Mouse (Mus musculus) MEL (cell line): Measurements from ENCODE around the gene Cct7. TPM values are rescaled to one million over a fixed set of nuclear protein-coding genes. Genes with fewer than 3 reads are reported as not detected.

Source experiments
- DNase-seq: peaks from one replicate; pipeline ENCODE4 v3.0.0; 2011; ENCODE audit warnings: low read depth, low spot score
- H3K27ac ChIP-seq: 2 replicates; pipeline ENCODE4 v1.5.1; 2012; ENCODE audit warnings: low read depth, mild to moderate bottlenecking, control low read depth, low read length, moderate library complexity; ENCODE audit not compliant: control insufficient read depth
- H3K27me3 ChIP-seq, 2 experiments: fragments of 150-350 bp in 1 of 2; sonication (generic) in 1 of 2; 2 replicates each; pipeline ENCODE4 v1.6.1; 2012; ENCODE audit warnings: low read length in 2 of 2, mild to moderate bottlenecking in 2 of 2, improper control_type of control experiment in 1 of 2, moderate library complexity in 1 of 2; ENCODE audit not compliant: insufficient read depth in 2 of 2, control insufficient read depth in 1 of 2
- H3K36me3 ChIP-seq, 2 experiments: 2 replicates each; pipeline ENCODE4 v1.6.1; 2012 to 2014; ENCODE audit warnings: low read length in 2 of 2, improper control_type of control experiment in 1 of 2, inconsistent platforms in 1 of 2, mild to moderate bottlenecking in 1 of 2; ENCODE audit not compliant: insufficient read depth in 2 of 2, control insufficient read depth in 1 of 2
- H3K4me1 ChIP-seq, 2 experiments: fragments of 150-350 bp in 1 of 2; sonication (generic) in 1 of 2; 2 replicates each; pipeline ENCODE4 v1.6.1; 2012; ENCODE audit warnings: low read length in 2 of 2, improper control_type of control experiment in 1 of 2, mild to moderate bottlenecking in 1 of 2; ENCODE audit not compliant: insufficient read depth in 2 of 2, control insufficient read depth in 1 of 2
- H3K4me3 ChIP-seq, 2 experiments: fragments of 150-350 bp in 1 of 2; sonication (generic) in 1 of 2; 2 replicates each; pipeline ENCODE4 v1.5.1; 2012; ENCODE audit warnings: low read depth in 2 of 2, low read length in 2 of 2, mild to moderate bottlenecking in 2 of 2, moderate library complexity in 2 of 2, control low read depth in 1 of 2, improper control_type of control experiment in 1 of 2; ENCODE audit not compliant: control insufficient read depth in 1 of 2, insufficient read depth in 1 of 2
- H3K79me2 ChIP-seq: 2 replicates; pipeline ENCODE4 v1.6.1; 2012; ENCODE audit warnings: mild to moderate bottlenecking, low read length, moderate library complexity; ENCODE audit not compliant: control insufficient read depth, poor library complexity, insufficient read depth
- H3K9ac ChIP-seq: 2 replicates; pipeline ENCODE4 v1.6.1; 2012; ENCODE audit warnings: low read depth, mild to moderate bottlenecking, control low read depth, low read length, moderate library complexity; ENCODE audit not compliant: control insufficient read depth, poor library complexity, severe bottlenecking
- H3K9me3 ChIP-seq: fragments of 150-350 bp; sonication (generic); replicated peaks from 2 replicates; pipeline ENCODE4 v1.6.1; 2012; ENCODE audit warnings: mild to moderate bottlenecking, low read length, improper control_type of control experiment, moderate library complexity; ENCODE audit not compliant: insufficient read depth
- CHD2 ChIP-seq: IDR thresholded peaks from 2 replicates; pipeline ENCODE4 v1.6.1; 2011; ENCODE audit warnings: low read length, improper control_type of control experiment
- CTCF ChIP-seq, 3 experiments: IDR thresholded peaks in 2 of 3; conservative IDR thresholded peaks in 1 of 3; 2 replicates each; pipeline ENCODE4 v1.5.1; 2011 to 2012; ENCODE audit warnings: low read length in 3 of 3, low read depth in 2 of 3, mild to moderate bottlenecking in 2 of 3, improper control_type of control experiment in 1 of 3, inconsistent platforms in 1 of 3, mixed read lengths in 1 of 3, moderate library complexity in 1 of 3; ENCODE audit not compliant: control insufficient read depth in 1 of 3, insufficient read depth in 1 of 3, poor library complexity in 1 of 3, severe bottlenecking in 1 of 3
- HCFC1 ChIP-seq: IDR thresholded peaks from 2 replicates; pipeline ENCODE4 v1.6.1; 2012; ENCODE audit warnings: low read depth, mild to moderate bottlenecking, inconsistent platforms, low read length, improper control_type of control experiment, moderate library complexity
- JUND ChIP-seq: IDR thresholded peaks from 2 replicates; pipeline ENCODE4 v1.6.1; 2011; ENCODE audit warnings: low read depth, mild to moderate bottlenecking, improper control_type of control experiment, low read length
- MYB ChIP-seq: IDR thresholded peaks from 2 replicates; pipeline ENCODE4 v1.6.1; 2011; ENCODE audit warnings: mild to moderate bottlenecking, low read depth, low read length, improper control_type of control experiment
- NELFE ChIP-seq: IDR thresholded peaks from 2 replicates; pipeline ENCODE4 v1.6.1; 2011; ENCODE audit warnings: low read depth, low read length, improper control_type of control experiment
- POLR2AphosphoS5 ChIP-seq: IDR thresholded peaks from 2 replicates; pipeline ENCODE4 v1.6.1; 2012; ENCODE audit warnings: low read depth, borderline replicate concordance, mild to moderate bottlenecking, inconsistent platforms, low read length, moderate library complexity, mixed read lengths
- RAD21 ChIP-seq: IDR thresholded peaks from 2 replicates; pipeline ENCODE4 v1.6.1; 2011; ENCODE audit warnings: mild to moderate bottlenecking, low read depth, low read length, improper control_type of control experiment
- RCOR1 ChIP-seq: IDR thresholded peaks from 2 replicates; pipeline ENCODE4 v1.6.1; 2012; ENCODE audit warnings: low read depth, mild to moderate bottlenecking, inconsistent platforms, low read length, improper control_type of control experiment
- SMC3 ChIP-seq: IDR thresholded peaks from 2 replicates; pipeline ENCODE4 v1.6.1; 2011; ENCODE audit warnings: low read depth, low read length, improper control_type of control experiment
- TAL1 ChIP-seq: IDR thresholded peaks from 2 replicates; pipeline ENCODE4 v1.6.1; 2012; ENCODE audit warnings: mild to moderate bottlenecking, inconsistent platforms, low read length, moderate library complexity, mixed read lengths
- TBP ChIP-seq: IDR thresholded peaks from 2 replicates; pipeline ENCODE4 v1.8.0; 2011; ENCODE audit warnings: low read depth, low read length, improper control_type of control experiment
- UBTF ChIP-seq: IDR thresholded peaks from 2 replicates; pipeline ENCODE4 v1.6.1; 2012; ENCODE audit warnings: low read depth, mild to moderate bottlenecking, inconsistent platforms, low read length, improper control_type of control experiment, moderate library complexity, borderline replicate concordance; ENCODE audit not compliant: insufficient read depth
- ZC3H11A ChIP-seq: IDR thresholded peaks from 2 replicates; pipeline ENCODE4 v1.6.1; 2012; ENCODE audit warnings: low read depth, mild to moderate bottlenecking, inconsistent platforms, low read length, improper control_type of control experiment
- ZMIZ1 ChIP-seq: IDR thresholded peaks from 2 replicates; pipeline ENCODE4 v1.6.1; 2012; ENCODE audit warnings: low read depth, mild to moderate bottlenecking, inconsistent platforms, low read length, improper control_type of control experiment, moderate library complexity
- polyA plus RNA-seq, 2 experiments: library from polyadenylated mRNA; stranded (reverse) in 1 of 2; unstranded in 1 of 2; fragments of >175 nt in 1 of 2; fragments of >200 nt in 1 of 2; gene quantifications; 2 replicates each; pipeline versions ENCODE4 v1.2.1 to v1.2.4; 2012; ENCODE audit warnings: low replicate concordance in 2 of 2, low read depth in 1 of 2; ENCODE audit not compliant: insufficient read length in 2 of 2, insufficient read depth in 1 of 2, missing spikeins in 1 of 2
- total RNA-seq: library from RNA; depleted of rRNA; stranded (reverse); fragments of 300-350 nt; gene quantifications from 2 replicates; pipeline ENCODE4 v1.2.3, GENCODE M21; 2012

Cct7 gene
- total and polyA plus RNA-seq, 3 experiments, result 222 to 660 (median 660) TPM

GRCm38 (mm10) chr6:85504908-85505307 lies 53.6 kb downstream of the Cct7 start:
- Histone ChIP-seq H3K9me3 (no peaks in the 10 kb centered on the region), H3K4me1 (no peaks in the 10 kb centered on the region), H3K27me3 (no peaks in the 10 kb centered on the region), H3K36me3 (no peaks in the 10 kb centered on the region), H3K27ac (no peak overlapping the region), H3K79me2 (no peaks in the 10 kb centered on the region), H3K4me3 (no peak overlapping the region), H3K9ac (no peak overlapping the region)
- DNase-seq, result no peak
- TF ChIP-seq ZMIZ1 (no peak), HCFC1 (no peak), UBTF (no peak)

- no peak overlapping the region for H3K4me3 ChIP-seq
- TF ChIP-seq JUND (no peak), CHD2 (no peak), TAL1 (no peak), TBP (no peak), NELFE (no peak), RCOR1 (no peak)
These were observed 57.3 kb downstream of the Cct7 start for GRCm38 (mm10) chr6:85508602-85509001.

GRCm38 (mm10) chr6:85510476-85510875 lies 59.2 kb downstream of the Cct7 start:
- H3K27me3 ChIP-seq, result no peaks in the 10 kb centered on the region
- H3K79me2 ChIP-seq, result no peaks in the 10 kb centered on the region
- no peak overlapping the region for H3K27ac ChIP-seq
- peak; percentile 19 for TF ChIP-seq RAD21
- TF ChIP-seq ZC3H11A, result 0 out of 2 replicates have a peak, but pooled peaks have one; percentile 6
- TF ChIP-seq SMC3, result peak; percentile 61
- TF ChIP-seq MYB, result no peak
- no peak for TF ChIP-seq POLR2AphosphoS5
- TF ChIP-seq CTCF (IDR thresholded peaks at IDR 0.05 in 2 of 3, conservative IDR thresholded peaks at IDR 0.05 in 1 of 3; ENCODE audit: control insufficient read depth in 1 of 3, insufficient read depth in 1 of 3, low read depth in 2 of 3, low read length in 3 of 3, poor library complexity in 1 of 3, severe bottlenecking in 1 of 3), result peak in 2 of 3 experiments; percentile 62 to 64; a peak in 5 of 6 replicates
- TF ChIP-seq, all 39 proteins: peak for 4
- no peaks in the 10 kb centered on the region for H3K36me3 ChIP-seq
- H3K9me3 ChIP-seq, result no peaks in the 10 kb centered on the region
- no peak overlapping the region for H3K9ac ChIP-seq
- H3K4me3 ChIP-seq, result no peak overlapping the region
- no peaks in the 10 kb centered on the region for H3K4me1 ChIP-seq
- peak; percentile 18 for DNase-seq

More at GRCm38 (mm10) chr6:85508602-85509001, 57.3 kb downstream of the Cct7 start:
- DNase-seq, result no peak
- no peak overlapping the region for H3K9ac ChIP-seq
- no peaks in the 10 kb centered on the region for H3K4me1 ChIP-seq
- H3K79me2 ChIP-seq, result no peaks in the 10 kb centered on the region
- H3K27ac ChIP-seq, result no peak overlapping the region
- H3K36me3 ChIP-seq, result no peaks in the 10 kb centered on the region
- H3K27me3 ChIP-seq, result no peaks in the 10 kb centered on the region
- H3K9me3 ChIP-seq, result no peaks in the 10 kb centered on the region
